ENCODE assay signal across 8 mouse cellular contexts in genomic region chr10:108300843-108301242, GRCm38 (mm10). TPM values are rescaled to one million over a fixed set of nuclear protein-coding genes. Genes with fewer than 3 reads are reported as not detected.
DNase-seq lines count a peak whose midpoint lies in the region; ATAC-seq lines count a peak whose summit lies in the region.

No protein-coding gene starts in this region.

- H3K27me3 ChIP-seq in forebrain, embryonic 10.5 days (ENCODE audit: poor library complexity, severe bottlenecking) = no peaks in the 10 kb centered on the region
- H3K27me3 ChIP-seq in heart, embryonic 15.5 days = no peaks in the 10 kb centered on the region
- H3K27me3 ChIP-seq in liver, embryonic 13.5 days = no peaks in the 10 kb centered on the region
- no peaks in the 10 kb centered on the region for H3K27me3 ChIP-seq in stomach, embryonic 15.5 days (replicated peaks)

- H3K36me3 ChIP-seq in forebrain, embryonic 10.5 days (replicated peaks) = no peaks in the 10 kb centered on the region
- no peaks in the 10 kb centered on the region for H3K36me3 ChIP-seq in heart, embryonic 15.5 days
- H3K36me3 ChIP-seq in liver, embryonic 13.5 days = no peaks in the 10 kb centered on the region
- no peaks in the 10 kb centered on the region for H3K36me3 ChIP-seq in stomach, embryonic 15.5 days

- peak overlapping the region; percentile 56 for H3K4me2 ChIP-seq in heart, embryonic 15.5 days
- H3K4me2 ChIP-seq in liver, embryonic 13.5 days = peak overlapping the region; percentile 48
- peak overlapping the region; percentile 42 for H3K4me2 ChIP-seq in stomach, embryonic 15.5 days

- H3K4me1 ChIP-seq in forebrain, embryonic 10.5 days = no peaks in the 10 kb centered on the region
- peaks cover 3% of the 10 kb centered on the region; the same call in 1 of the 2 replicates for H3K4me1 ChIP-seq in heart, embryonic 15.5 days (replicated peaks)
- no peaks in the 10 kb centered on the region for H3K4me1 ChIP-seq in liver, embryonic 13.5 days (replicated peaks)
- H3K4me1 ChIP-seq in stomach, embryonic 15.5 days = no peaks in the 10 kb centered on the region

- DNase-seq in CD8-positive naive resting alpha-beta T cell, adult 2 months (ENCODE audit: low read depth in 2 of 2, low spot score in 2 of 2) = peak; percentile 28 to 51
- peak; percentile 68 for DNase-seq in c-Kit-positive CD71-negative TER-119-negative erythroid progenitor cells, embryonic 14.5 days (ENCODE audit: low read depth)
- DNase-seq in forebrain, embryonic 10.5 days (ENCODE audit: extremely low spot score, low spot score) = peak; percentile 80
- DNase-seq in kidney, postnatal 14 days = peak; percentile 89
- DNase-seq in liver, embryonic 13.5 days = peak; percentile 59
- peak; percentile 79 for DNase-seq in neural tube, embryonic 10.5 days (ENCODE audit: extremely low spot score, low spot score)

- no peak overlapping the region for H3K9ac ChIP-seq in heart, embryonic 15.5 days
- H3K9ac ChIP-seq in liver, embryonic 13.5 days = no peak overlapping the region
- H3K9ac ChIP-seq in stomach, embryonic 15.5 days = no peak overlapping the region

- ATAC-seq in heart, embryonic 15.5 days (replicated peaks; ENCODE audit: insufficient number of reproducible peaks, insufficient read depth, low FRiP score, low read depth) = peak; percentile 43; the same call in 1 of the 2 replicates
- ATAC-seq in liver, embryonic 13.5 days (ENCODE audit: low read depth) = peak; percentile 72
- peak; percentile 72 for ATAC-seq in stomach, embryonic 15.5 days (ENCODE audit: insufficient read depth, low FRiP score, low read depth)

- no peak overlapping the region for H3K27ac ChIP-seq in forebrain, embryonic 10.5 days
- no peak overlapping the region for H3K27ac ChIP-seq in heart, embryonic 15.5 days
- H3K27ac ChIP-seq in liver, embryonic 13.5 days = no peak overlapping the region
- H3K27ac ChIP-seq in stomach, embryonic 15.5 days = no peak overlapping the region

- no peaks in the 10 kb centered on the region for H3K9me3 ChIP-seq in forebrain, embryonic 10.5 days
- no peaks in the 10 kb centered on the region for H3K9me3 ChIP-seq in heart, embryonic 15.5 days (replicated peaks)
- H3K9me3 ChIP-seq in liver, embryonic 13.5 days (replicated peaks) = no peaks in the 10 kb centered on the region
- H3K9me3 ChIP-seq in stomach, embryonic 15.5 days = no peaks in the 10 kb centered on the region

- peak overlapping the region; percentile 16 for H3K4me3 ChIP-seq in forebrain, embryonic 10.5 days
- peak overlapping the region; percentile 29 for H3K4me3 ChIP-seq in heart, embryonic 15.5 days
- no peak overlapping the region for H3K4me3 ChIP-seq in liver, embryonic 13.5 days (replicated peaks)
- H3K4me3 ChIP-seq in stomach, embryonic 15.5 days (replicated peaks) = no peak overlapping the region

- WGBS in forebrain, embryonic 10.5 days = 13% methylated on average over 19 of the region's 19 CpGs
- 11% methylated on average over 19 of the region's 19 CpGs for WGBS in heart, embryonic 15.5 days
- WGBS in liver, embryonic 13.5 days (ENCODE audit: insufficient replicate concordance) = 7% methylated on average over 19 of the region's 19 CpGs
- 12% methylated on average over 19 of the region's 19 CpGs for WGBS in stomach, embryonic 15.5 days

RNA-seq across cellular contexts. Expression of gene Pawr, which starts 31.1 kb away (rescaled TPM):
- 12.7 and 14.7 TPM in 2 replicates for polyA plus RNA-seq in forebrain, embryonic 10.5 days (2016; fragmentation: Nextera tagmentation; extraction: Ambion mirVana)
- polyA plus RNA-seq in heart, embryonic 15.5 days (2015; fragmentation: Nextera tagmentation; extraction: Ambion mirVana) = 7.2 and 8.9 TPM in 2 replicates
- 3.8 and 4.4 TPM in 2 replicates for polyA plus RNA-seq in liver, embryonic 13.5 days (2015; fragmentation: Nextera tagmentation; extraction: Ambion mirVana)
- 15.0 and 15.2 TPM in 2 replicates for polyA plus RNA-seq in stomach, embryonic 15.5 days (2015; fragmentation: Nextera tagmentation; extraction: Ambion mirVana)

Comparison
In these comparisons a context has a peak if more than half of its experiments do, and no peak if none do; other contexts are left out.
1. H3K4me3 ChIP-seq: peak in forebrain, embryonic 10.5 days (single experiment) and heart, embryonic 15.5 days (single experiment); none in liver, embryonic 13.5 days (single experiment) and stomach, embryonic 15.5 days (single experiment).
2. Peak in every context shown above with its lines, with median percentiles within 50 percentile points of each other: DNase-seq, ATAC-seq and H3K4me2 ChIP-seq.